Mouse (Mus musculus) stomach, postnatal 0 days (tissue): ENCODE measurements around the gene Hadhb. TPM values are rescaled to one million over a fixed set of nuclear protein-coding genes. Genes with fewer than 3 reads are reported as not detected.

Source experiments
- ATAC-seq: fragments of 200-750 bp; cut with Nextera tagmentation; 2 replicates; pipeline ENCODE4 v1.8.0; 2017; ENCODE audit not compliant: low FRiP score, low TSS enrichment
- DNase-seq: peaks from one replicate; pipeline ENCODE4 v3.0.0-alpha.2; 2016; ENCODE audit warnings: low spot score
- H3K27ac ChIP-seq: fragments of 300-500 bp; sonication (generic); replicated peaks from 2 replicates; pipeline ENCODE4 v1.5.1; 2014; ENCODE audit warnings: mild to moderate bottlenecking, control low read depth
- H3K27me3 ChIP-seq: fragments of 300-500 bp; sonication (generic); 2 replicates; pipeline ENCODE4 v1.6.1; 2014; ENCODE audit warnings: low read length; ENCODE audit not compliant: control insufficient read depth, insufficient read depth
- H3K36me3 ChIP-seq: fragments of 300-500 bp; sonication (generic); 2 replicates; pipeline ENCODE4 v1.6.1; 2014; ENCODE audit warnings: low read length, mixed read lengths; ENCODE audit not compliant: control insufficient read depth, insufficient read depth
- H3K4me1 ChIP-seq: fragments of 300-500 bp; sonication (generic); replicated peaks from 2 replicates; pipeline ENCODE4 v1.6.1; 2014; ENCODE audit warnings: antibody characterized with exemption; ENCODE audit not compliant: control insufficient read depth, insufficient read depth
- H3K4me2 ChIP-seq: fragments of 300-500 bp; sonication (generic); replicated peaks from 2 replicates; pipeline ENCODE4 v1.6.1; 2014; ENCODE audit warnings: low read depth, mild to moderate bottlenecking, control low read depth, moderate library complexity
- H3K4me3 ChIP-seq: fragments of 300-500 bp; sonication (generic); 2 replicates; pipeline ENCODE4 v1.5.1; 2014; ENCODE audit warnings: low read depth, low read length, control low read depth
- H3K9ac ChIP-seq: fragments of 300-500 bp; sonication (generic); 2 replicates; pipeline ENCODE4 v1.6.1; 2014; ENCODE audit warnings: mild to moderate bottlenecking, low read length, control low read depth, mixed read lengths
- H3K9me3 ChIP-seq: fragments of 300-500 bp; sonication (generic); 2 replicates; pipeline ENCODE4 v1.6.1; 2016; ENCODE audit warnings: low read length; ENCODE audit not compliant: control insufficient read depth
- CTCF ChIP-seq: IDR thresholded peaks from 2 replicates; pipeline ENCODE4 v1.5.1; 2016; ENCODE audit warnings: antibody characterized with exemption, low read depth, mild to moderate bottlenecking, moderate library complexity
- EP300 ChIP-seq: optimal IDR thresholded peaks from 2 replicates; pipeline ENCODE3; 2016; ENCODE audit warnings: antibody characterized with exemption
- WGBS: fragments of 180-500 bp; shearing (Covaris S2); extraction: QIAGEN DNeasy Blood & Tissue Kit; methylation state at CpG from one replicate; pipeline ENCODE4 v1.1.7; 2014; 5-methylcytosine and 5-hydroxymethylcytosine counted together
- polyA plus RNA-seq: library from polyadenylated mRNA; unstranded; fragments of >200 nt; fragmentation: Nextera tagmentation; extraction: Ambion mirVana; gene quantifications from 2 replicates; pipeline ENCODE4 v1.2.1, GENCODE M21; 2015

The Hadhb gene
- polyA plus RNA-seq, 1 experiment from 2014 or later = 350 TPM

DNA sequence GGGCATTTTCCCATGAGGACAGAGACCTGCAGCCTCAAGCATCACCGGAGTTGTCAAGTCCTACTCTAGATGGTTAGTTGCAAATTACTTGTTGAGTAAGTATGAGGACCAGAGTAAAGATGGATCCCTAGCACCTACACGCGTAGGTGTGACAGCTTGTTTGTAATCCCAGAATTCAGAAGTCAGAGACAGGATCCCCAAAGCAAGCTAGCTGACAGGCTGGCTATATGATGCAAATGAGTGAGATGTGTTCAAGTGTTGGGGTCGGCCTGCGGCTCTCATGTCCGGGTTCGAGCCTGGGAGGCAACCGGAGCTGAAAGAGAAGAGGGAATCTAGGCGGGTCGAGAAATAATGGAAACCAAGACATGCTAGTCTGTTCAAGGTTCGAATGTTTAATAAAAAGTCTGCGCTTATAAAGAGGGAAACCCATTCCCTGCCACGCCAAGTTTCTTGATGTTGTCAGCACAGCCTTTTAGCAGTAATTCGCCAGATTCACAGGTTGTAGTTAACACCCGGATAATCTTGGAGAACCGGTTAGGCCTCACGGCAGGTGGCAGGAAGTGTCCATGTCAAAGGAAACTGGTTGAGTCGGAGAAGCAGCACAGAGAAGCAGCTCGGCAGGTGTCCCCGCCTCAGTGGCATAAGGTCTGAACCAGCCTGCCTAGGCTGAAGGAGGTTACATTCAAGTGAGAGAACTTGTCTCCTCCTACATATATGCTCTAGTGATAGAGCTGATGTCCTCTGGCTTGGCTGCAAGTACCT is 18.1 kb downstream of the Hadhb start:
- Histone ChIP-seq H3K9ac (no peak overlapping the region), H3K27ac (peak overlapping the region; percentile 31), H3K36me3 (peaks cover 13% of the 10 kb centered on the region; the same call in 1 of the 2 replicates), H3K27me3 (no peaks in the 10 kb centered on the region), H3K9me3 (no peaks in the 10 kb centered on the region), H3K4me3 (no peak overlapping the region), H3K4me2 (no peak overlapping the region), H3K4me1 (no peaks in the 10 kb centered on the region)
- peak; percentile 72 for TF ChIP-seq EP300
- no peak for TF ChIP-seq CTCF
- ATAC-seq (peak; percentile 46; the same call in 1 of the 2 replicates), DNase-seq (peak; percentile 56)
- 40% methylated on average over 20 of the region's 20 CpGs for WGBS

DNA sequence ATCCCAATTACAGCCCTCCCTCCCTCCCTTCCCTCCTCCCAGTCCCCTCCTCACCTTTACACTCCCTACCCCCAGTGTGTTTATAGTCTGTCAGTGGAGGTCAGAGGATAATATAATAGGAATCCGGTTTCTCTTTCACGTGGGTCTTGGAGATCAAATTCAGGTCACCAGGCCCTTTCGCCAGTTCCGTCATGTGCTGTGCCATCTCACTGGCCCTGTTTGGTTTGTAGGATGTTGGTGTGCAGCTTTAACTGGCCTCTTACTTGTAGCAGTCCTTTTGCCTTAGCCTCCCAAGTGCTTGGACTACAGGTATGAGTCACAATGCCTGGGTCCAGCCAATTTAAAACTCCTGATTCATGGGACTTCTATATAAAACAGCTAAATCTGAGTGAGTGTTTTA is 20.8 kb downstream of the Hadhb start:
- H3K9me3 ChIP-seq = no peaks in the 10 kb centered on the region
- no peak overlapping the region for H3K9ac ChIP-seq
- no peak overlapping the region for H3K4me3 ChIP-seq
- H3K4me1 ChIP-seq = no peaks in the 10 kb centered on the region
- no peak for ATAC-seq
- no peak overlapping the region for H3K4me2 ChIP-seq
- H3K27me3 ChIP-seq = no peaks in the 10 kb centered on the region
- TF ChIP-seq EP300 (no peak), CTCF (no peak)
- WGBS = 46% methylated on average over 4 of the region's 4 CpGs
- peaks cover 14% of the 10 kb centered on the region for H3K36me3 ChIP-seq
- no peak for DNase-seq
- H3K27ac ChIP-seq = no peak overlapping the region

DNA sequence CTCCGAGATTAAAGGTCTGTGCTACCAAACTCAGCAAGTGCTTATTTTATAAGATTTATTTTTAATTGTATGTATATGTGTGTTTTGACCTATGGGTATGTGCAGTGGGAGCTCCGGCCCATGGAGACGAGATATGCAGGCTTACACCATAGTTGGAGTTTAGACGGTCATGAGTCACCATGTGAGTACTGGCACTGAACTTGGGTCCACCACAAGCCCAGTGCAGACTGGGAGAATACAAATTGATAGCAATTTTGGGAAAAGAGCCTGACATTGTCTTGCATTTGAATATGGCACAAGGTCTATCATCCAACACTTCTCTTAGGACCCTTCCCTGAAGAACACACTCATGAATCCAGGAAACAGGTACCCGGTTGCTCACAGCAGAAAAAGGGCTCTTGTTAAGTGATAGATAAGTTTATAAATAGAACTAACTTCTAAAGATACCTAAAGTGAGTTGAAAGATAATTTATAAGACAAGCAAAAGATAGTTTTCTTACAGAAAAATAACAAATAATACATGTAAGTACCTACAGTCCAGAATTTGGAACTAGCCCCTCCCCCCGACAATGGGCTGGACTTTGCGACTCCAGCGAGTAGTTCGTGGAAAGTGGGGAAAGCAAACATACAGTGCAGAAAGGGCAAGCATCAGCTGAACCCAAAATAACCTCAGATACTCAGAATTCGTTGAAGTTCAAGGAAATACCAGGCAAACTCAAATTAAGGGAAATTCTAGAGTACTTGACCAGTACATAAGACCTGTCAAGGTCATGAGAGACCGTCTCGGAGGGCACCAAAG is 32.8 kb downstream of the Hadhb start:
- Histone ChIP-seq H3K4me1 (no peaks in the 10 kb centered on the region), H3K27ac (no peak overlapping the region), H3K27me3 (no peaks in the 10 kb centered on the region), H3K9me3 (no peaks in the 10 kb centered on the region), H3K4me2 (no peak overlapping the region), H3K36me3 (peaks cover 20% of the 10 kb centered on the region), H3K4me3 (no peak overlapping the region), H3K9ac (no peak overlapping the region)
- TF ChIP-seq CTCF (no peak), EP300 (no peak)
- no peak for DNase-seq
- ATAC-seq = no peak
- 88% methylated on average over 12 of the region's 12 CpGs for WGBS

DNA sequence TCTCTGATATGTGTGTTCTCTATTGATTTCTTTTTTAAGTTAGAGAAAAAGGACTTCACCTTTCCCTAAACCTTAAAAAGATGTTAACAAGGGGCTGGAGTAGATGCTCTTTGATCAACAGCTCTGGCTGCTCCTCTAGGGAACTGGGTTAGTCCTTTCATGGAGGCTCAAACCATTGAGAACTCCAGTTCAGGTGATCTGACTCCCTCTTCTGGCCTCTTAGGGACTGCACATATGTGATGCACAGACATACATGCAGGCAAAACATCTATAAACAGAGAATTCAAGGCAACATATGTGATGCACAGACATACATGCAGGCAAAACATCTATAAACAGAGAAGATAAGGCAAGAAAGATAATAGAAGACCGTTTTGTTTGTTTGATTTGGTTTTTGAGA is 37.4 kb downstream of the Hadhb start:
- Histone ChIP-seq H3K9me3 (no peaks in the 10 kb centered on the region), H3K4me2 (no peak overlapping the region), H3K36me3 (0 out of 2 replicates have a peak, but pooled peaks cover 3% of the 10 kb centered on the region), H3K9ac (no peak overlapping the region), H3K27me3 (no peaks in the 10 kb centered on the region), H3K4me3 (no peak overlapping the region), H3K4me1 (no peaks in the 10 kb centered on the region), H3K27ac (no peak overlapping the region)
- 65% methylated on average over 1 of the region's 1 CpGs for WGBS
- no peak for DNase-seq
- no peak for TF ChIP-seq EP300
- TF ChIP-seq CTCF = peak; percentile 66
- ATAC-seq = no peak

DNA sequence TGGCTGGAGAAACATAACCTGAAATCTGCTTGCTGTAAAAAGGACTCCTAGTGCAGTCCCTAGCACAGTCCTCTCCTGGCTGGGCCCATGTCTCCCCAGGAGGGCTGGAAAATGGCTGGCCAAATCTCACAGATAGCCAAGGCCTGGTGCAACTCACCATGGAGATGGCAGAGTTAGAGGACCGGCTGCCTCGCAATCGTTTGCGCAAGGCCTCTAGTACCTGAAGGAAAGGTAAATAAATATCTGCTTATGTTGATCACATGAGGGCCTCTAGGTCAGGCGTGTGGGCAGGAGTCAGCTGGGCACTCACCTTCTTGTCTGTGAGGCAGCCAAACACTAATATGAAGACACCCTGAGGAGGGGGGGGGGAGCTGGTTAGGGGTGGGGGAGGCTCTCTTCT is 40.3 kb downstream of the Hadhb start:
- Histone ChIP-seq H3K9ac (no peak overlapping the region), H3K36me3 (no peaks in the 10 kb centered on the region), H3K27me3 (no peaks in the 10 kb centered on the region), H3K4me2 (no peak overlapping the region), H3K9me3 (no peaks in the 10 kb centered on the region), H3K27ac (no peak overlapping the region), H3K4me3 (no peak overlapping the region), H3K4me1 (no peaks in the 10 kb centered on the region)
- 79% methylated on average over 5 of the region's 5 CpGs for WGBS
- ATAC-seq (no peak), DNase-seq (no peak)
- TF ChIP-seq CTCF (no peak), EP300 (no peak)

DNA sequence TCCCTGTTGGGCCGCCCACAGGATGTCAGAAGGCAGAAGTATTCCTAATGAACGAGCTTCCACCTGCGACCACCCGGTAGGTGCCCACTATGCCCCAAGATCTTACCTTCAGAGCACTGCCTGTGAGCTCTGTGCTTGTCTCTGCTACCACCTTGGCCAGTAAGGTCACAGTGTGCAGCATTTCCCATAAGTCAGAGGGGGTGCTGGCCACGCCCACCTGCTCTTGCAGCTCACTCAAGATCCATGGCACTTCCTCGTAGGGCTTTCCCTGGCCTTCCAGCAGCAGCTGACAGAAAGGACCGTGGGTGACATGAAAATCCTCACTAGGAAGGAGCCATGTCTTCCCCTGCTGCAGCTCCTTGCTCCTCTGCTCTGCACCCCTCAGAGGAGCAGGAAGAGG is 43.2 kb downstream of the Hadhb start:
- H3K4me3 ChIP-seq = no peak overlapping the region
- H3K27me3 ChIP-seq = no peaks in the 10 kb centered on the region
- H3K27ac ChIP-seq = no peak overlapping the region
- ATAC-seq (peak; percentile 53; the same call in 1 of the 2 replicates), DNase-seq (peak; percentile 64)
- no peaks in the 10 kb centered on the region for H3K36me3 ChIP-seq
- no peaks in the 10 kb centered on the region for H3K4me1 ChIP-seq
- no peak overlapping the region for H3K9ac ChIP-seq
- no peak overlapping the region for H3K4me2 ChIP-seq
- no peaks in the 10 kb centered on the region for H3K9me3 ChIP-seq
- TF ChIP-seq EP300 (no peak), CTCF (no peak)
- WGBS = 72% methylated on average over 7 of the region's 7 CpGs
